Mouse (Mus musculus) pancreas, adult 10 weeks (tissue): Measurements from ENCODE around the gene Ipo13. TPM values are rescaled to one million over a fixed set of nuclear protein-coding genes. Genes with fewer than 3 reads are reported as not detected.

Source experiments
- polyA plus RNA-seq: library from polyadenylated mRNA; stranded (reverse); fragments of 350-450 nt; fragmentation: Illumina TruSeq; extraction: RNeasy Lipid Tissue Mini Kit (QIAGEN cat#74804); gene quantifications from one replicate; pipeline ENCODE4 v1.2.3, GENCODE M21; 2015; ENCODE audit warnings: low read depth, low replicate concordance; ENCODE audit not compliant: insufficient read depth

The Ipo13 gene
- polyA plus RNA-seq, result 31.5 TPM

DNA sequence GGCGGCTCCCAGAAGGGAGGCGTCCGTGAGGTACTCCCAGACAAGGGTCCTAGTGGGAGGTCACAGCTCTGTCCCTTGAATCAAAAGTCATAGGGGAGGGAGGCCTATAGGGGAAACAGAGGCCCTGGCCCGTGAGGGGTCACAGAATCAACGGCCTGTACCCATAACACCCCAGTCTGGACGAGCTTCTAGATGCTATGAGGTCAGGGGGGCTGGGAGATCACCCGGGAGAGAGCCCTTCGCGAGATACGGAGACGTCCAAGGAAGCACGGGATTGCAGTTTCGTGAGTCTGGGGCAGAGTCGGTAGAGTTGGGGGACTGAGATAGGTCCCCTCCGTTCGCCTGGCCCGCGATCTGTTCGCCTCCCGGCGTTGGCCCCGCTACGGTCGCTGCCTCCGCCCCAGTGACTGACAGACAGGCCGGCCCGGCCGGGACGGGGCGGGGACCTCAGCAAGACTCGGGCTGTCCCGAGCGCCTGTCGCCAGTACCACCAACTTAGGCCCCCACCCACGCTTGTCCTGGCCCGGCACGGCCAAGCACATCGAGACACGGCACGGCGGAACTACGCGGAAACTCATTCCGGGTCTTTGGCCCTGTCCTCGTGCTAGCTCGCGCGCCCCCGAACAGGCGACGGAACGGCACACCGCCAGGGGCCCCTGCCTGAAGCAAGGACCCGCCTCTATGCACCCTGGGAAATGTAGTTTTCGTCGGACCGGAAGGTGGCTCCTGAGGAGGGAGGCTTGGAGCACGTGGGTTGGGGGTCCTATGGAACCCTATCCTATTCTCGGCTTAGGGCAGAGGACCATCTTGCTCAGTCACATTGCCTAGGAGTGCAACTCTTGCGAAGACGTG is at the start of gene Ipo13:
Gene Ipo13 (minus strand): TSS at position 409 of the 852 bp plus-strand sequence.

DNA sequence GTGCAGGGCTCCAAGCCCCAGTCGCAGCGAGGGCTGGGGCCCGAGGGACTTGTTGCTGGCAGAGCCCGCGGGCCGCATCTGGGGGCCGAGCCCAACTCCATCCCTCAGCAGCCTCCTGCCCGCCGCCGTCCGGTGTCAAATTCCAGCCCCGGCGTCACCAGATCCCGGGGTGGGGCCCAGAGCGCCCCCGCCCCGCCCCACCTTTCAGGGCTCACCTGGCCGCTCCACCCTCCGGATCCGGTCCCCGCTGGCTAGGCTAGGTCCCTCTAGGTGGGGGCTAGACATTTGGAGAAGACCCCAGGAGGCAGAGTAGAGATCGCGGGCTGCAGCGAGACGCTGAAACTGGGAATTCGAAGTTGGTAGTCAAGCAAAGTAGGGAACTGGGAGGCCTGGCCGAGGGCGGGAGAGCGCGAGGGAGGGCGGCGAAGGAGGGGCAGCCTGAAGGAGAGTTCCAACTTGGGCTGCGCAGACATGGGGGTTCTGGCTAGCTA is 14.6 kb upstream of the Ipo13 start, which contains the start of gene Artn:
Gene Artn (minus strand): TSS at position 373 of the 491 bp plus-strand sequence.

DNA sequence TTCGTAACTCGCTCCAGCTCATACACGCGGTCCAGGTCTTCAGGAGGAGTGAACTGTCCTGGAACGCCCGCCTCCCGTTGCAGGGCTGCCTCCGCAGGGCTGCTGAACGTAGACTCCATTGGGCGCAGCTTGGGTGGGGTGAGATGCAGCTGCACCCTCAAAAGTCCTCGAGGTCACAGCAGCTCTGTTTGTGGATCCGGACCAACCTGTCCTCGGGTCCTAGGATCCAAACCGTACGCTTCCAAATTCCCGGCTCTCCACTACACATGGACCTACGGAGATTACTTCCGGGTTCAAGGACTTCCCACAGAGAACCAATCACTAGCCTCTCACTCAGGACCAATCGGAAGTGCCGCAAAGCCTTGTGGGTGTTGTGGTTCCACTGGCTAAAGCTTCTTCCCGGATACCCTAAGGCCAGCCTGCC is 23.0 kb downstream of the Ipo13 start, which contains the start of gene Dph2:
Gene Dph2 (minus strand): TSS at position 295 of the 424 bp plus-strand sequence.

GRCm38 (mm10) chr4:117887133-117887532 is 27.7 kb downstream of the Ipo13 start, which contains the start of gene Atp6v0b:
Gene Atp6v0b (minus strand): TSS chr4:117887333.

DNA sequence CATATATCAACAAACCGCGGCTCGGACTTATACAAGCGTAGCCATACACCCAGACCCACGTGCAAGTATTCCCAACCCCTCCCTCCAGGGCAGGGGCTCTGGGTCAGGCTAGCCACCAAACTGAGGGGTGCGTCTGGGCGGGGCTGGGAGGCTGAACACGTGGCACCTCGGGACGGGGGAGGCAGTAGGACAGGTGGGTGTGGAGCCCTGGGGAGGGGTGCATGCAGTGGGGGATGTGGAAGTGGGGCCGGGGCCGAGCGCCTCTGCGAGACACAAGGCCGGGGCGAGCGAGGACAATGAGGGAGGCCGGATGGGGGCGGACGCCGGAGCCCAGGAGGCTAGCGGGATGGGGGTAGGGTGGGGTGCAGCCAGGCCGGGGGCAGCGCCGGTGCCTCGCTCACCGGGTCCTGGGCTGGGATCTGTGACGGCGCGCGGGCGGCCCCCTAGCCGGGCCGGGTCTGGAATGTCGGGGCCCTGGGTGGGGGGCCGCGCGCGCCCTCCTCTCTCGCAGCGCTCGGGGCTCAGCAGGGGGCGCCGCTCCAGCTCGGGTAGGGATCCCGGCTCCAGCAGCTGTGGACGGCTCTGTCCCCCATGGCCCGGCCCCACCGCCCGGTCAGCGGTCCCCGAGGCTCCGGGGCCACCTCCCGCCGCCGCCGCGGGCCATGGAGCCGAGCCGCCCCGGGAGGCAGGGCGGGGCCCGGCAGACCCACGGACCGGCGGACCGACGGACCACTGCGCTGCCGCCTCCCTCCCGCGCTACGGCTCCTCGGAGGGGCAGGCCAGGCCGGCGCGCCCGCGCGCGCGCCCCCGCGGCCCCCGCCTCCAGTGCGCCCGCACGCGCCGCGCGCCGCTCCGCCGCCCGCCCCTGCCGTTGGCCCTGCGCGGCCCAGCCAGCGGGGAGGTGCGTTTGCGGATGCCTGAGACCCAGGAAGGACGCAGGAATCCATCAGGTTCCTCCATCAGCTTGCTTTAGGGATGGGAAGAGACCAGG is 31.8 kb downstream of the Ipo13 start, which contains the start of gene B4galt2:
Gene B4galt2 (minus strand): TSS at position 787 of the 991 bp plus-strand sequence.

GRCm38 (mm10) chr4:117872471-117872886 is 42.3 kb downstream of the Ipo13 start, which contains the start of gene Ccdc24:
Gene Ccdc24 (minus strand): TSS chr4:117872557.

Other genes with a start within 250 kb of the Ipo13 start
- 6.2 TPM for gene Dmap1, start 232.7 kb downstream of the Ipo13 start, polyA plus RNA-seq
- not detected for gene Gm12845, start 190.6 kb downstream of the Ipo13 start, polyA plus RNA-seq
- gene Klf17, start 149.4 kb downstream of the Ipo13 start, polyA plus RNA-seq, result not detected
- gene Slc6a9, start 80.5 kb downstream of the Ipo13 start, polyA plus RNA-seq, result 62.9 TPM
- gene Ccdc24, start 42.4 kb downstream of the Ipo13 start, polyA plus RNA-seq, result not detected
- 2.5 TPM for gene B4galt2, start 31.5 kb downstream of the Ipo13 start, polyA plus RNA-seq
- 230 TPM for gene Atp6v0b, start 27.7 kb downstream of the Ipo13 start, polyA plus RNA-seq
- 1.8 TPM for gene Dph2, start 23.0 kb downstream of the Ipo13 start, polyA plus RNA-seq
- gene Artn, start 14.8 kb upstream of the Ipo13 start, polyA plus RNA-seq, result 0.37 TPM
- gene St3gal3, start 219.9 kb upstream of the Ipo13 start, polyA plus RNA-seq, result 3.9 TPM